Mouse (Mus musculus) spleen, postnatal 36 days (tissue): Measurements from ENCODE around the gene Cbll1.

Source experiments
- DNase-seq, 2 experiments: peaks; one replicate each; pipeline ENCODE4 v3.0.0; 2022; ENCODE audit warnings: low spot score in 2 of 2, mixed read lengths in 1 of 2

Cbll1 gene

GRCm38 (mm10) chr12:31499314-31500131, at the start of gene Cbll1:
Gene Cbll1 (minus strand): TSS chr12:31499616.
- DNase-seq: peak; percentile 94

- DNase-seq: no peak
These were observed 46.6 kb upstream of the Cbll1 start for GRCm38 (mm10) chr12:31546061-31546460.

GRCm38 (mm10) chr12:31545219-31545618, 45.8 kb upstream of the Cbll1 start:
- DNase-seq: no peak

GRCm38 (mm10) chr12:31541541-31541940, 42.1 kb upstream of the Cbll1 start:
- DNase-seq: no peak

- no peak for DNase-seq
These were observed 40.4 kb upstream of the Cbll1 start for GRCm38 (mm10) chr12:31539783-31540182.

GRCm38 (mm10) chr12:31537515-31538230, 38.3 kb upstream of the Cbll1 start:
- no peak for DNase-seq

- no peak for DNase-seq
These were observed 34.8 kb upstream of the Cbll1 start for GRCm38 (mm10) chr12:31534060-31534843.

GRCm38 (mm10) chr12:31533218-31533908, 33.9 kb upstream of the Cbll1 start:
- no peak for DNase-seq

GRCm38 (mm10) chr12:31532054-31532453, 32.6 kb upstream of the Cbll1 start:
- no peak for DNase-seq

- DNase-seq: no peak
These were observed 28.0 kb upstream of the Cbll1 start for GRCm38 (mm10) chr12:31527407-31527806.

GRCm38 (mm10) chr12:31521371-31521770, 22.0 kb upstream of the Cbll1 start:
- no peak for DNase-seq

GRCm38 (mm10) chr12:31520119-31520518, 20.7 kb upstream of the Cbll1 start:
- DNase-seq: no peak

- no peak for DNase-seq
These were observed 14.5 kb upstream of the Cbll1 start for GRCm38 (mm10) chr12:31513724-31514503.

GRCm38 (mm10) chr12:31512634-31513411, 13.4 kb upstream of the Cbll1 start:
- DNase-seq: no peak

GRCm38 (mm10) chr12:31511218-31511617, 11.8 kb upstream of the Cbll1 start:
- no peak for DNase-seq

- no peak for DNase-seq
These were observed 9.1 kb upstream of the Cbll1 start for GRCm38 (mm10) chr12:31508496-31508895.

- DNase-seq: no peak
These were observed 8.4 kb upstream of the Cbll1 start for GRCm38 (mm10) chr12:31507718-31508364.

GRCm38 (mm10) chr12:31503211-31503610, 3.8 kb upstream of the Cbll1 start:
- no peak for DNase-seq

GRCm38 (mm10) chr12:31501266-31501665, 1.9 kb upstream of the Cbll1 start:
- no peak for DNase-seq
